Mouse (Mus musculus) hindbrain, embryonic 14.5 days (tissue): ENCODE measurements around the gene Apc2. TPM values are rescaled to one million over a fixed set of nuclear protein-coding genes. Genes with fewer than 3 reads are reported as not detected.
"Not testable (repeated sequence)": the region's sequence is repeated elsewhere in the genome, so short reads cannot be mapped to it uniquely, and the experiment has no call there.

Experiments
- ATAC-seq: fragments of 200-750 bp; cut with Nextera tagmentation; 2 replicates; pipeline ENCODE4 v1.8.0; 2017; ENCODE audit warnings: moderate number of reproducible peaks, mild to moderate bottlenecking, moderate TSS enrichment, moderate library complexity; ENCODE audit not compliant: low FRiP score
- DNase-seq: peaks from one replicate; pipeline ENCODE4 v3.0.0-alpha.2; 2015; ENCODE audit warnings: low spot score
- H3K27ac ChIP-seq: fragments of 300-500 bp; sonication (generic); 2 replicates; pipeline ENCODE4 v1.5.1; 2014; ENCODE audit warnings: mild to moderate bottlenecking, moderate library complexity
- H3K27me3 ChIP-seq: fragments of 300-500 bp; sonication (generic); 2 replicates; pipeline ENCODE4 v1.6.1; 2014; ENCODE audit warnings: mild to moderate bottlenecking, low read length, mixed read lengths; ENCODE audit not compliant: control insufficient read depth, insufficient read depth
- H3K36me3 ChIP-seq: fragments of 300-500 bp; sonication (generic); replicated peaks from 2 replicates; pipeline ENCODE4 v1.6.1; 2014; ENCODE audit not compliant: control insufficient read depth, insufficient read depth
- H3K4me1 ChIP-seq: fragments of 300-500 bp; sonication (generic); replicated peaks from 2 replicates; pipeline ENCODE4 v1.6.1; 2014; ENCODE audit warnings: antibody characterized with exemption, low read length, mixed read lengths; ENCODE audit not compliant: control insufficient read depth, insufficient read depth
- H3K4me2 ChIP-seq: fragments of 300-500 bp; sonication (generic); replicated peaks from 2 replicates; pipeline ENCODE4 v1.6.1; 2014; ENCODE audit warnings: mild to moderate bottlenecking, moderate library complexity
- H3K4me3 ChIP-seq: fragments of 300-500 bp; sonication (generic); replicated peaks from 2 replicates; pipeline ENCODE4 v1.5.1; 2014; ENCODE audit warnings: mild to moderate bottlenecking, low read length
- H3K9ac ChIP-seq: fragments of 300-500 bp; sonication (generic); 2 replicates; pipeline ENCODE4 v1.6.1; 2014
- H3K9me3 ChIP-seq: fragments of 300-500 bp; sonication (generic); 2 replicates; pipeline ENCODE4 v1.6.1; 2016; ENCODE audit warnings: low read length; ENCODE audit not compliant: control insufficient read depth
- WGBS: fragments of 180-500 bp; shearing (Covaris S2); extraction: QIAGEN DNeasy Blood & Tissue Kit; methylation state at CpG from one replicate; pipeline ENCODE4 v1.1.7; 2014; 5-methylcytosine and 5-hydroxymethylcytosine counted together
- polyA plus RNA-seq: library from polyadenylated mRNA; unstranded; fragments of >200 nt; fragmentation: Nextera tagmentation; extraction: Ambion mirVana; gene quantifications from 2 replicates; pipeline ENCODE4 v1.2.1, GENCODE M21; 2014

Gene Apc2
- polyA plus RNA-seq, 1 experiment from 2014 or later: 200 TPM

DNA sequence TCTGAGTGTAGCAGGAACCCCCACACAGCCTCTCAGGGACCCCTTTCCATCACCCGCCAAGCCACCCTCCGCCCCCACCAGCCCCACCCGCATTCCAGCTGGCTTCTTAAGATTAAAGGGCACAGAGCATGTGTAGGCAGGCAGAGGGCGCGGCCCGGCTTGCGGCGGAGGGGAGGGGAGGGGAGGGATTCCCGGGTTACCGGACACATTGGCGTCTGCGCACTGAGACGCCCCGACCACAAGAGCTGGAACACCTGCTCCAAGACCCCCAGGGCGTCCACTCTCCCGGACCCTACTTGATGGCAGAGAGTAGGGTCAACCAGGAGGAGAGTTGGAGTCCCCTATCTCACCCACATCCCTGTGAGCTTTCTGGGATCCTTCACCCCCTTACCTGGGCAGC lies 49.3 kb downstream of the Apc2 start:
- Histone ChIP-seq H3K27me3 (peaks cover 100% of the 10 kb centered on the region), H3K4me2 (no peak overlapping the region), H3K27ac (no peak overlapping the region), H3K4me1 (peaks cover 14% of the 10 kb centered on the region), H3K4me3 (no peak overlapping the region), H3K9me3 (no peaks in the 10 kb centered on the region), H3K9ac (no peak overlapping the region), H3K36me3 (no peaks in the 10 kb centered on the region)
- 2% methylated on average over 16 of the region's 16 CpGs for WGBS
- DNase-seq (no peak), ATAC-seq (no peak)

DNA sequence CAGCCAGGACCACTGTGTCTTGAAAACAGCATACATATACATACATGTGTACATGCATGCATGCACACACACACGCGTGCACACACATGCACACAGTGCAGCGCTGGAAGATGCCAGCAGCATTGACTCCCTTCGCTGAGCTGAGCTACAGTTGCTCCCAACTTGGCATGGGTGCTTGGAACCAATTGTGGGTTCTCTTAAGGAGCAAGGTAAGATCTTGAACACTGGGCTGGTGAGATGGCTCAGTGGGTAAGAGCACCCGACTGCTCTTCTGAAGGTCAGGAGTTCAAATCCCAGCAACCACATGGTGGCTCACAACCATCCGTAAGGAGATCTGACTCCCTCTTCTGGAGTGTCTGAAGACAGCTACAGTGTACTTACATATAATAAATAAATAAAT lies 50.2 kb downstream of the Apc2 start:
- ATAC-seq, H3K9ac ChIP-seq, H3K4me2 ChIP-seq, H3K4me3 ChIP-seq, H3K9me3 ChIP-seq, DNase-seq, H3K36me3 ChIP-seq, H3K27ac ChIP-seq: not testable (repeated sequence)
- Histone ChIP-seq H3K4me1 (peaks cover 14% of the 10 kb centered on the region), H3K27me3 (peaks cover 99% of the 10 kb centered on the region)
- 75% methylated on average over 5 of the region's 6 CpGs for WGBS

DNA sequence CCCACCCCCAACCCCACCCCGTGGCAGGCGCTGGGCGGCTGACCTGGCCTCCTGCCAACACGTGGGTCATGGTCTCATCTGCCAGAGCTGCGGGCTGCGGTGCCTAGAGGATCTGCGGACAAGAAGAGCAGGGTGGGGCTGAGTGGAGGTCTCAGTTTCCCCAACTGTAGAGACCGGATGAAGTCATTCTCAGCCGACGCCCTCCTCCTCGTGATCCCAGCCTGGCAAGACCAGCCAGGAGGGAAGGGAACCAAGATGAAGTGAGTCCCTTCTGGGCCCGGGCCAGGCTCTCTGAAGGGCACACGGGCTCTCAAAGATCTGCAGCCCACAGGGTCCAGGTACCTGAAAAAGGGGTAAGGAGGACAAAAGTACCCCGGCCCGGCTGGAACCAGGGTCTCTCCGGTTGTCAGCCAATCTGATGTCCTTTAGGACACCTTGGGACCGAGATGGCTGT lies 51.8 kb downstream of the Apc2 start:
- ATAC-seq: no peak

DNA sequence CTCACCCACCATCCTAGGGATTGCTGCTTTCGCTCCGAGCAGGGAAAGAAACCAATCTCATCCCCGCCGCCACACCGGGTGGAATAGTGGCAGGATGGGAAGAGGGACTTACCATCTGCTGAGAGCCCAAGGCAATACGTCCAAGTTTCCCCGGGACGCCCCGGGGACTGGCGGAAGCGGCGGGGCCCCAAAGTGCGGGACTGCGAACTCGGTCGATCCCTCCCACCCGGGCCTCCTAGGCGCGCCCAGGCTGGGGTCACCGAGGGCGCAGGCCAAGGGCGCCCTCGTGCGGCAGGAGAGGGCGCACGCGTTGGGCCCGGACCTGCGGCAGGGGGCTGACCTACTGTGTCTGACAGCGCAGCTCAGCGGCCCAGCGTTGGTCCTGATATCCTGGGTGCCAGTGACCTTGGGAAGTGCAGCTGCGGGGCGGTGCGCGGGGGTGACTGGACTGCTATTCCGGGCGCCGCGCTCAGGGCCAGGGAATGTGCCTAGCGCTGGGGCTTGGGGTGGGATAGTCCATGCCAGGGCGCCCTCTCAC lies 52.5 kb downstream of the Apc2 start, which contains the start of gene Adamtsl5:
Adamtsl5 (minus strand) TSS at position 169 of the 538 bp plus-strand sequence.
- Histone ChIP-seq H3K9me3 (no peaks in the 10 kb centered on the region), H3K4me3 (no peak within 1 kb of the TSS), H3K9ac (no peak within 1 kb of the TSS), H3K4me1 (peaks cover 3% of the 10 kb centered on the region), H3K36me3 (no peaks in the 10 kb centered on the region), H3K27me3 (peaks cover 99% of the 10 kb centered on the region), H3K4me2 (peak within 1 kb of the TSS; percentile 29), H3K27ac (no peak within 1 kb of the TSS)
- ATAC-seq: peak; percentile 24; the same call in 1 of the 2 replicates
- 1% methylated on average over 42 of the region's 42 CpGs for WGBS
- no peak for DNase-seq

More for the DNA sequence above, 51.8 kb downstream of the Apc2 start:
- 14% methylated on average over 17 of the region's 17 CpGs for WGBS
- Histone ChIP-seq H3K27ac (no peak overlapping the region), H3K9ac (no peak overlapping the region), H3K4me2 (no peak overlapping the region), H3K4me3 (no peak overlapping the region), H3K36me3 (no peaks in the 10 kb centered on the region), H3K4me1 (peaks cover 8% of the 10 kb centered on the region), H3K9me3 (no peaks in the 10 kb centered on the region), H3K27me3 (peaks cover 99% of the 10 kb centered on the region)
- no peak for DNase-seq

DNA sequence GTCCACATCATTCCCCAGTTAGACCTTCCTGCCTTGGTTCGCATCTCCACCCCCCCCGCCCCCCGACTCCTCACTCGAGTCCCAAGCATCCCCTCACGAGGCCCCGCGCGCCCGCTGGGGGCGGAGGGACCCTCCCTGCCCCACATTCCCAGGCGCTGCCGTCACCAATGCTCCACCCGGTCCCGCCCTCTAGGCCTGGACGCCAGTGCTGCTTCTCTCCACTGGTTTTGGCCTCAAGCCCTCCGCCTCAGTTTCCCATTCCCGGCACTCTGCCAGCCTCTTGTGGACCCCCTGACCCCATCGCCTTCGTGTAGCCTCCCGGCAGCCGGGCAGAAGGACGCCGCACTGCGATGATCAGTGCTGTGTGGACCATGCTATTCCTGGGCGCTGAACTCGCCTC lies 53.2 kb downstream of the Apc2 start:
- ATAC-seq: no peak
- H3K4me2 ChIP-seq: no peak overlapping the region

DNA sequence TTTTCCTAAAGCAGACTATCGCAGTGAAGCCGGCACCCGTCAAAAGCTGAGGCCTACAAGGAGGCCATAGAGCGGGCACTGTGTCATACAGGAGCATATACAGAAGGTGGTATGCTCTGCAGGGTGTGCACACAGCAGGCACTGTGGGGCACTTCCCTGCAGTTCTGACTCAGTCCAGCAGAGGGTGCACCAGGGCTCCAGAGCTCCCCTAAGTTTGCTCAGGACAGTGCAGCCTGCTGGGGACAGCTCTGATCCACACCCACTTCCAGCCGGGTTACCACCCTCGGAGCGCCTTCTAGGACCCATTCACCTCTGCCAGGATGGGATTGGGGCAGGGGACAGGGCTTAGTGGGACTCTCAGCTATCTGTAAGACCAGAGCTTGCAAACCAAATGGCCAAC lies 54.5 kb downstream of the Apc2 start:
- Histone ChIP-seq H3K4me2 (no peak overlapping the region), H3K27ac (no peak overlapping the region), H3K9me3 (no peaks in the 10 kb centered on the region), H3K4me1 (no peaks in the 10 kb centered on the region), H3K4me3 (no peak overlapping the region), H3K36me3 (no peaks in the 10 kb centered on the region), H3K9ac (no peak overlapping the region), H3K27me3 (peaks cover 98% of the 10 kb centered on the region)
- WGBS: 6% methylated on average over 7 of the region's 7 CpGs
- peak; percentile 80 for DNase-seq
- peak; percentile 62 for ATAC-seq

More for the DNA sequence above, 53.2 kb downstream of the Apc2 start:
- Histone ChIP-seq H3K27ac (no peak overlapping the region), H3K4me3 (no peak overlapping the region), H3K9ac (no peak overlapping the region), H3K27me3 (peaks cover 99% of the 10 kb centered on the region), H3K36me3 (no peaks in the 10 kb centered on the region), H3K4me1 (no peaks in the 10 kb centered on the region), H3K9me3 (no peaks in the 10 kb centered on the region)
- 17% methylated on average over 24 of the region's 26 CpGs for WGBS
- DNase-seq: no peak

DNA sequence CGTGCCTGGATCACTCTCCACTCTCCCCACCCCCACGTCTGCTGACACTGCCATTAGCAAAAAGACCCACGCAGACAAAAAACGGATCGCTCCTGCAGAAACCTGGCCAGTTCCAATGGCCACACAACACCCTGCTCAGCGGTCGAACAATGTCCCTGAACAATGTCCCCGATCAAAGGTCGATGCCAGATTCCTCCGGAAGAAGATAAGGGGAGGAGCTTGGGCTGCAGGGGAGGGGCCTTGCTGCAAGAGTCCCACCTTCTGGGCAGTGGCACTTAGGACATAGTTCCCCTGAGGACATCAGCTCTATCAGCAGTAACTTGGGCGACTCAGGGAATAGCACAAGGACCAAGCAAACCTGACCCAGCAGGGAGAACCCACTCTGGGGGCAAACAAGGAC lies 56.1 kb downstream of the Apc2 start:
- no peaks in the 10 kb centered on the region for H3K36me3 ChIP-seq
- no peaks in the 10 kb centered on the region; the same call in 1 of the 2 replicates for H3K4me1 ChIP-seq
- H3K27ac ChIP-seq: no peak overlapping the region
- H3K9ac ChIP-seq: no peak overlapping the region
- H3K4me3 ChIP-seq: no peak overlapping the region
- WGBS: 25% methylated on average over 11 of the region's 11 CpGs
- no peak overlapping the region for H3K4me2 ChIP-seq
- H3K9me3 ChIP-seq: no peaks in the 10 kb centered on the region
- peaks cover 98% of the 10 kb centered on the region for H3K27me3 ChIP-seq
- no peak for DNase-seq
- no peak for ATAC-seq

DNA sequence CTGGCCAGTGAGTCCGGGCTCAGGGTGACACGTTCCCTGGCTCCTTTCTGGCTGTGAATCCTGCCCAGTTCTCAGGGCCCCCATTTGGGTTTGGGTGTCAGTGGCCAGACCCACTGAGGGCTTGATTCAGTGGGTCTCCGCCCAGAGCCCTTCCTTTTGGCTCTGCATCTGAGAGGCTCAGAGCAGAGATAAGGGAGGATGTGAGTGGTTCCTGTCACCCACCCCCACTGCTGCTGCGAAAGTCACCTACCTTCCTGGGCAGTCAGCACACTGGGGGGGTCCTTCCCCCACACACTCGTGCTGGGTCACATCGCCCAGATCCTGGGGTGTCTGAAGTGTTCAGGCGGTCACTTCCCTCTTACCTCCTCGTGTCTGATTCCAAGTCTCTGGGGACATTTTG lies 57.0 kb downstream of the Apc2 start:
- 67% methylated on average over 8 of the region's 8 CpGs for WGBS
- DNase-seq: no peak
- H3K27ac ChIP-seq: no peak overlapping the region
- no peak overlapping the region for H3K4me2 ChIP-seq
- H3K4me1 ChIP-seq: no peaks in the 10 kb centered on the region; the same call in 1 of the 2 replicates
- no peak for ATAC-seq
- H3K4me3 ChIP-seq: no peak overlapping the region
- peaks cover 98% of the 10 kb centered on the region for H3K27me3 ChIP-seq
- H3K9me3 ChIP-seq: no peaks in the 10 kb centered on the region
- H3K36me3 ChIP-seq: no peaks in the 10 kb centered on the region
- no peak overlapping the region for H3K9ac ChIP-seq

DNA sequence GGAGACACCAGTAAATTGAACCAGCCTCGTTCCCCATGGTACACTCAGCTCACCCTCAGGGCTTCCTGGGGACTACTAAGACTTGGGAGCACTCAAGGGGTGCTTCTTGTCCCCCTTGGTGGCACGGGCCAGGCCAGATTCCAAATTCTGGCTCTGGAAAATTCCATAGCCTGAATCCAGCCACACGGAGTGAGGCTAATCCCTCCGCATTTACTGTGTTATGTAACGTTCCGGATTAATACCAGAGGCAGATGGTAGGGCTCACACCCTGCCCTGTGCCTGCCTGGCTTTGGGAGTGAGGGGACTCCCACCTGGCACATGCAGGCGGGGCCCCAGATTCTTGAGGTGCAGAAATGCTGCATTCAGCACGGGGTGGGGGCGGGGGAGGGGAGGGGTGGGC lies 59.7 kb downstream of the Apc2 start:
- H3K9ac ChIP-seq: no peak overlapping the region
- DNase-seq (no peak), ATAC-seq (no peak)
- 10% methylated on average over 9 of the region's 9 CpGs for WGBS
- no peak overlapping the region for H3K27ac ChIP-seq
- no peak overlapping the region for H3K4me2 ChIP-seq
- H3K4me3 ChIP-seq: no peak overlapping the region
- H3K9me3 ChIP-seq: no peaks in the 10 kb centered on the region
- H3K36me3 ChIP-seq: no peaks in the 10 kb centered on the region
- H3K4me1 ChIP-seq: no peaks in the 10 kb centered on the region; the same call in 1 of the 2 replicates
- H3K27me3 ChIP-seq: peaks cover 91% of the 10 kb centered on the region
